Mouse (Mus musculus): ENCODE measurements around the gene Tfcp2.

The Tfcp2 gene

GRCm38 (mm10) chr15:100551326-100552307 is at the start of gene Tfcp2:
TSS of gene Tfcp2 (minus strand) at chr15:100552008.
- peak; percentile 96 for DNase-seq (ENCODE audit: low read depth)

DNA sequence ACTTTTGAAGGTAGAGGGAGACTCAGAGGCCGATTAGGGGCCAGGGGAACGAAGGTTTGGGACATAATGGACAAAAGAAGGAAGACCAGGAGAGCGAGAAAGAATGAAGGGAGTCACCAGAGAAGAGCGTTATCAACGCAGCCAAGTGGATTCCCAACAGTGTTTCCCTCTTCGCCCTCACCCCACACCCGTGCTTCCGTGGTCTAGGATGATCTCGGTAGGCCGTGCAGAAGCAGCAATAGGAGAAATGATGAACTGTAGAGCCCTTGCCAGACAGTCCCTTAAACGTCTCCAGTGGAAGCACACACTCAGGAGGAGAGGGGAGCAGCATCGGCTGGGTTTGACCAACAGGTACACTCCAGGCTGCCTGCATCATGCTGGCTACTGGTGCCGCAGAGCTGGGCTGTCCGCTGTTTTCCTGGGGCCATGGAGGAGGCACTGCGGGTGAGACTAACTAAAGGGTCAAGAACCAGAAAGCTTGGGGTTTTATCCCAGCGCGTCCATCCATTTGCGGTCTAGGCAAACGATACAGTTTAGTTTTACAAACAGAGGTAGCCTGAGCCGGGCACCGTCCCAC is 49.0 kb upstream of the Tfcp2 start:
- no peak for DNase-seq (ENCODE audit: low read depth)

GRCm38 (mm10) chr15:100600047-100600695 is 48.4 kb upstream of the Tfcp2 start:
- DNase-seq (ENCODE audit: low read depth), result peak; percentile 91

- no peak for DNase-seq (ENCODE audit: low read depth)
Measured at GRCm38 (mm10) chr15:100599276-100600046, 47.7 kb upstream of the Tfcp2 start, which contains the start of gene Pou6f1. TSS of gene Pou6f1 (minus strand) at chr15:100599984.

- no peak for DNase-seq (ENCODE audit: low read depth)
Measured at GRCm38 (mm10) chr15:100598883-100599275, 47.1 kb upstream of the Tfcp2 start.

GRCm38 (mm10) chr15:100598287-100598882 is 46.6 kb upstream of the Tfcp2 start:
- peak; percentile 84 for DNase-seq (ENCODE audit: low read depth)

- DNase-seq (ENCODE audit: low read depth), result no peak
Measured at GRCm38 (mm10) chr15:100592817-100593216, 41.0 kb upstream of the Tfcp2 start.

- no peak for DNase-seq (ENCODE audit: low read depth)
Measured at GRCm38 (mm10) chr15:100590436-100590835, 38.6 kb upstream of the Tfcp2 start.

- DNase-seq (ENCODE audit: low read depth), result no peak
Measured at GRCm38 (mm10) chr15:100588297-100588696, 36.5 kb upstream of the Tfcp2 start.

DNA sequence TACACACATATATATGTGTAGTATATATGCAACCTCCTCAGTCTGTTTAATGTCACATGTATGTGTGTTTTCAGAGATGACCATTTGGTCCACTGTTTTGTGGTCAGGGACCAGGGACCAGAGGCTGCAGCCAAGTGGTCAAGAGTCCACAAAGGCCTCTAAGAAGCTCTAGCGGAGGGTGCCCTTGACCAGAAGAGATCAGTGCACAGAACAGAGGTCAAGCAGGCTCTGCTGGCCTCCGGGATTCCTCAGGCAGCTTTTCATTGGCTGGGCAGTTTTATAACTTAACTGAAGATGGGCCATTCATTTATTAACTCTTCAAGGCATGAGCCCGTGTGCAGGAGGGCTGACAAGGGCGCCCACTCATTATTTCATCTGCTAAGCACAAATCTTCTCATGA is 35.4 kb upstream of the Tfcp2 start:
- no peak for DNase-seq (ENCODE audit: low read depth)

DNA sequence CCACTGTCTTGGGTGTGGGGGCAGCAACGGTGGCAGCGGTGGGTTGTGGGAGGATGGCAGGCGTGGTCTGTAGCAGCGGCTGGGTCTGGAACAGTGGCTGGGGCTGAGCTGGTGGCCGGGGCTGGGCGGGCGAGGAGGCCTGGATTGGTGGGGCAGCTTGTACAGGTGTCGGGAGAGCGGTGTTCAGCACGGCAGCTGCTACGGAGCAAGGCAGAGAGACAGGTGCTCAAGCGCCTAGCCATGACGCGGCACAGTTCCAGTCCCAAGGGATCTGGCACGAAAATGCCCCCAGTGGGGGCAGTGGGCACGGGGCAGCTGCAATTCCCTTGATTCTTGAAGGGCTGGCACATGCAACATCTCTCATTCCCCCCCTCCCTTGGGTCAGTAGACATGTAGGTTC is 34.1 kb upstream of the Tfcp2 start:
- DNase-seq (ENCODE audit: low read depth), result no peak

- no peak for DNase-seq (ENCODE audit: low read depth)
Measured at GRCm38 (mm10) chr15:100580108-100580507, 28.3 kb upstream of the Tfcp2 start.

DNA sequence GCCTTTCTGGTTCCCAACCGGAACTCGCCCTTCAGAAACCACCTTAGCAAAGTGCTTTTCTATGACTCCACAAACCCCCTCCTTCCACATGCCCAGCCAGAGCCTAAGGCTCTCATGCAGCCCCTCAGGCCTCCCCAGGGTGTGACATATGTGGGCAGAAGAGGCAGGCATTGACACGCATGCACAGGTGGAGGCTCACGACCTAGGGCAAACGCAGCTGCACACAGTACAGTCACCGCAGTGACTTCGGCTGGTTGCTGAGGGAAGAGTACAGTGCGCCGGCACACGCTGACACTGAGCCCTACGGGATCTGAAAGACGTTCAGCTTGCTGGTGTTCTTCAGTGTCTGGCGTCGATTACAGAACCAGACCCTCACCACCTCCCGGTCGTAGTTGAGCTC is 26.2 kb upstream of the Tfcp2 start:
- no peak for DNase-seq (ENCODE audit: low read depth)

- DNase-seq (ENCODE audit: low read depth), result no peak
Measured at GRCm38 (mm10) chr15:100576810-100577209, 25.0 kb upstream of the Tfcp2 start.

- no peak for DNase-seq (ENCODE audit: low read depth)
Measured at GRCm38 (mm10) chr15:100576392-100576791, 24.6 kb upstream of the Tfcp2 start.

DNA sequence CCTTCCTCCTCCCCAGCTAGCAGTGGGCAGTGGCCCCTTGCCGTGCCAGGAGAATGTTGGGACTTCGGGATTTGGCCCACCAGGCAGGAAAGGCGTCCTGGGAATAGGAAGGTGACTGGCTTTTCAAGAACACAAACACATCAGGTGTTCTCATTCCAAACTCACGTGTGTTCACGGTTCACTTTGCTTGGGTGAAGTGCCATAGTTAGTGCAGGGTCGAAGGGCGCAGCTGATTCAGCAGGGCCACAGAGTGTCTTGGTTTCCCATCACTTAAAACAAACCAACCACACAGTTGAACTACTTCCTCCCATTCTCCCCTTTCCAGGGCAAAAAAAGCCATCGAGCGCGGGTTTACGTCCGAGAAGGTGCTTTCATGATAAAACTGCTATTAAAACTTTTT is 23.6 kb upstream of the Tfcp2 start:
- DNase-seq (ENCODE audit: low read depth), result no peak

- no peak for DNase-seq (ENCODE audit: low read depth)
Measured at GRCm38 (mm10) chr15:100574378-100574777, 22.6 kb upstream of the Tfcp2 start.

DNA sequence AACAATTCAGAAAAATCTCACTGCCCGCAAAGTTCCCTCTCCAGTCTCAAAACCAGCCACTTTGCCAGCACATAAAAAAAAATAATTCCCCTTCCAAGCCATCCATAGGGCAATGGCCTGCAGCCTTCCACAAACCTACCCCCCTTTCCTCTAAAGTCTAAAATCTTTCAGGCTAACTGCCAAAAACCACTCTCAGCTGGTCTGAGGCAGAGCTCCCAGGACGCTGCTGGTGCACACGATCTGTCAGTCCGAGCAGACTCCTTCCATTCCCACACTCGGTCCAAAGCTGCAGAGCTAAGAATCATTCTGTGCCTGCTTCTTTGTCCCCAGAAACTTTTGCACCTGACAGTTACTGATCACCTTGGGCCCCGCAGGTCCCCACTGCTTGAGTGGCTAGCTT is 22.1 kb upstream of the Tfcp2 start:
- DNase-seq (ENCODE audit: low read depth), result no peak

DNA sequence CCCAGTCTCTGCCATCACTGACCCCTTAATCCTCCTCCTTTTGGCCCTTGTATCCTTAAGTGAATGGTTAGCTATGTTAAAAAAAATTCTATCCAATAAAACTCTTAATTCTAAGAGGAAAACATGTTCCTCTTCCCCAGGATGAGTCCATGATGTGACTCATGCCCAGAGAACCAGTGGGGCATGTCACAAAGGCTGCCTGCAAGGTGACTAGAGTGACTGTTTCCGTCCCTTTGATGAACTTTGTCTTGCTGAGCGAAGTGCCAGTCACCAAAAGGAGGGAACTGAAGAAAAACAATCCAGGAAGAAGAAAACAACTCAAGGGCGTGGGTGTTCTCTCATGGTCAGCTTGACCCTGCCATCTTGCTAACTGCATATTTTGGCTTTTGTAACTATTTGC is 17.4 kb upstream of the Tfcp2 start:
- no peak for DNase-seq (ENCODE audit: low read depth)

DNA sequence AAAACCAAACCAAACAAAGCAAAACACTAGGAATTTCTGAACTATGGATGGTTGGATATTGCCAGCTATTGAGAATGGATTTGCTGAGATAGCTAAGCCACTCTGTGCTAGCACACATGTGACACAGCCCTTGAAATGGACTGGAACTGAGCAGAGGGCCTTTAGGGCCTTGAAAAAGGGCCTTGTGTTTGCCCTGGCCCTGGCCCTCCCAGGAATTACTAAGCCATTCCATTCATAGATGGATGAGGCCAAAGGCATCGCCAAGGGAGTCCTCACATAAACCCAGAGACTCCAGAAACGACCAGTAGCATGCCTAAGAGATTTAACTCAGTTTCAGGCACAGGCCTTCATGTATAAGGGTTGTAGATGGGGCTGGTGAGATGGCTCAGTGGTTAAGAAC is 14.7 kb upstream of the Tfcp2 start:
- DNase-seq (ENCODE audit: low read depth), result no peak

GRCm38 (mm10) chr15:100557705-100558433 is 6.1 kb upstream of the Tfcp2 start:
- no peak for DNase-seq (ENCODE audit: low read depth)

Data from naive thymus-derived CD4-positive, alpha-beta T cell, adult 2 months (primary cell).